9 mouse cellular contexts compared by ENCODE assay signal in the genomic region with DNA sequence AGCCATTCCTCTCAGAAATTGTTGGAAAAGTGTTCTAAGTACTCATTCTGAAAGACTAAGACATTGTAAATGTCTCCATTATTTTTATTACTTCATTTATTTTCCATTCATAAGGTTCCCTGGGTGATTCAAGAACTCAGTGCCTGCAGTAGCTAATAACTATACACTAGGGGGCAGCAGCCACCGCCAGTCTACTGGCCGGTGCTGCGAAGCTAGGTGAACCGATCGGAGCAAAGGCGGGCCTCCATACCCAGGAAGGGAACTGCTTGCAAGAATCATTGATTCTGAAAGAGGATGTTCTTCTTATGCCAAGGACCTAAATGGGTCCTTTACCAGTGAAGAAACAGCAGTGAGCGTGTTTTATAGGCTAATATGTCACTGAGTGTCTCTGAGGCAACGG. TPM values are rescaled to one million over a fixed set of nuclear protein-coding genes. Genes with fewer than 3 reads are reported as not detected.
DNase-seq lines count a peak whose midpoint lies in the region; ATAC-seq and TF ChIP-seq lines count a peak whose summit lies in the region.
"Had no signal": no experiment of that assay in that cellular context is flagged by ENCODE, and none has a peak within 500 bp of the region (broad histone marks: within the 10 kb centered on the region; RNA-seq: fewer than 3 reads in every experiment).

No protein-coding gene starts in this region.

- no peak for TF ChIP-seq POLR2A in MEL (IDR thresholded peaks at IDR 0.05; ENCODE audit: control insufficient read depth in 1 of 2, insufficient read depth in 1 of 2, low read depth in 1 of 2, low read length in 2 of 2, poor library complexity in 1 of 2)

- TF ChIP-seq CTCF in MEL (IDR thresholded peaks at IDR 0.05 in 2 of 3, conservative IDR thresholded peaks at IDR 0.05 in 1 of 3; ENCODE audit: control insufficient read depth in 1 of 3, insufficient read depth in 1 of 3, low read depth in 2 of 3, low read length in 3 of 3, poor library complexity in 1 of 3, severe bottlenecking in 1 of 3): peak; percentile 74 to 90 (median 87)
- TF ChIP-seq CTCF in layer of hippocampus, adult 2 months (conservative IDR thresholded peaks at IDR 0.05): peak; percentile 99

- H3K9ac ChIP-seq in MEL (ENCODE audit: control insufficient read depth, low read depth, low read length, poor library complexity, severe bottlenecking): no peak overlapping the region; the same call in 1 of the 2 replicates
- no peak overlapping the region for H3K9ac ChIP-seq in forebrain, embryonic 14.5 days (ENCODE audit: low read length)
- H3K9ac ChIP-seq: liver, embryonic 15.5 days had no signal

- H3K4me3 ChIP-seq in MEL (ENCODE audit: control insufficient read depth in 1 of 2, insufficient read depth in 1 of 2, low read depth in 2 of 2, low read length in 2 of 2): peak overlapping the region; percentile 20 to 31; a peak in 3 of 4 replicates
- no peak overlapping the region for H3K4me3 ChIP-seq in forebrain, embryonic 14.5 days (ENCODE audit: low read depth, low read length)
- H3K4me3 ChIP-seq in layer of hippocampus, adult 2 months: peak overlapping the region; percentile 35; the same call in 1 of the 2 replicates
- H3K4me3 ChIP-seq: liver, embryonic 15.5 days had no signal

- H3K9me3 ChIP-seq in MEL (replicated peaks; ENCODE audit: insufficient read depth, low read length): no peaks in the 10 kb centered on the region
- H3K9me3 ChIP-seq in forebrain, embryonic 14.5 days (replicated peaks; ENCODE audit: control insufficient read depth, low read length): no peaks in the 10 kb centered on the region
- H3K9me3 ChIP-seq: liver, embryonic 15.5 days had no signal

- no peak overlapping the region for H3K27ac ChIP-seq in MEL (ENCODE audit: control insufficient read depth, low read depth, low read length)
- H3K27ac ChIP-seq in forebrain, embryonic 14.5 days (ENCODE audit: low read depth, low read length): no peak overlapping the region
- H3K27ac ChIP-seq in layer of hippocampus, adult 2 months: peak overlapping the region; percentile 19; the same call in 1 of the 2 replicates
- H3K27ac ChIP-seq: liver, embryonic 15.5 days had no signal

- H3K4me2 ChIP-seq in forebrain, embryonic 14.5 days (ENCODE audit: low read length): no peak overlapping the region; the same call in 1 of the 2 replicates
- H3K4me2 ChIP-seq: liver, embryonic 15.5 days had no signal

- no peaks in the 10 kb centered on the region for H3K27me3 ChIP-seq in MEL (ENCODE audit: control insufficient read depth in 1 of 2, insufficient read depth in 2 of 2, low read length in 2 of 2)
- H3K27me3 ChIP-seq in forebrain, embryonic 14.5 days (replicated peaks; ENCODE audit: control insufficient read depth, insufficient read depth, low read length): no peaks in the 10 kb centered on the region
- H3K27me3 ChIP-seq: liver, embryonic 15.5 days had no signal

- no peaks in the 10 kb centered on the region for H3K79me2 ChIP-seq in MEL (ENCODE audit: control insufficient read depth, insufficient read depth, low read length, poor library complexity)

- peaks cover 0 to 4% of the 10 kb centered on the region in 2 experiments; a peak in 2 of 4 replicates for H3K36me3 ChIP-seq in MEL (ENCODE audit: control insufficient read depth in 1 of 2, insufficient read depth in 2 of 2, low read length in 2 of 2)
- no peaks in the 10 kb centered on the region for H3K36me3 ChIP-seq in forebrain, embryonic 14.5 days (ENCODE audit: control insufficient read depth, insufficient read depth, low read length)
- H3K36me3 ChIP-seq: liver, embryonic 15.5 days had no signal

- ATAC-seq in forebrain, embryonic 14.5 days: peak; percentile 78

- DNase-seq in MEL (ENCODE audit: low read depth, low spot score): peak; percentile 84
- peak; percentile 23 for DNase-seq in c-Kit-positive CD71-positive TER-119-negative erythroid progenitor cells, embryonic 14.5 days (ENCODE audit: low read depth)
- DNase-seq in forebrain, embryonic 14.5 days (ENCODE audit: low spot score): peak; percentile 88
- peak; percentile 43 for DNase-seq in heart, postnatal 25 days (ENCODE audit: low spot score)
- DNase-seq in layer of hippocampus, adult 2 months (ENCODE audit: low spot score in 2 of 2): peak; percentile 74
- DNase-seq in lung, postnatal 14 days: peak; percentile 78
- DNase-seq in retina, postnatal 7 days (ENCODE audit: low read depth, low spot score): peak; percentile 47
- DNase-seq in urinary bladder, postnatal 14 days (ENCODE audit: low spot score): peak; percentile 75

- intact Hi-C loops in heart, postnatal 25 days (cut with DNase I): loop anchor here (1.0 to 5.0 kb wide), 2 partner anchors 342 to 441 kb away; no protein-coding TSS in a partner anchor

- TF ChIP-seq RAD21 in MEL (IDR thresholded peaks at IDR 0.05; ENCODE audit: low read depth, low read length): peak; percentile 95

- no peak for TF ChIP-seq EP300 in MEL (IDR thresholded peaks at IDR 0.05; ENCODE audit: low read depth in 1 of 2, low read length in 2 of 2)

- peaks cover 2 to 6% of the 10 kb centered on the region in 2 experiments; a peak in 2 of 4 replicates for H3K4me1 ChIP-seq in MEL (ENCODE audit: control insufficient read depth in 1 of 2, insufficient read depth in 2 of 2, low read length in 2 of 2)
- no peaks in the 10 kb centered on the region for H3K4me1 ChIP-seq in forebrain, embryonic 14.5 days (ENCODE audit: control insufficient read depth, insufficient read depth, low read length)
- H3K4me1 ChIP-seq: liver, embryonic 15.5 days had no signal

- 15% methylated on average over 8 of the region's 8 CpGs for whole genome bisulfite sequencing in forebrain, embryonic 14.5 days

TF ChIP-seq in MEL, 35 proteins besides CTCF, POLR2A, EP300 and RAD21:
- TF ChIP-seq MYB (IDR thresholded peaks at IDR 0.05; ENCODE audit: low read depth, low read length) (no peak), SMC3 (IDR thresholded peaks at IDR 0.05; ENCODE audit: low read depth, low read length) (peak; percentile 96), MAFK (IDR thresholded peaks at IDR 0.05; ENCODE audit: borderline replicate concordance, low read depth, low read length) (no peak), ZC3H11A (IDR thresholded peaks at IDR 0.05; ENCODE audit: low read depth, low read length) (peak; percentile 95), POLR2AphosphoS5 (IDR thresholded peaks at IDR 0.05; ENCODE audit: borderline replicate concordance, low read depth, low read length) (no peak), HCFC1 (IDR thresholded peaks at IDR 0.05; ENCODE audit: low read depth, low read length) (no peak), TAL1 (IDR thresholded peaks at IDR 0.05; ENCODE audit: low read length) (no peak), KAT2A (conservative IDR thresholded peaks at IDR 0.05; ENCODE audit: low read depth, low read length) (no peak), NELFE (IDR thresholded peaks at IDR 0.05; ENCODE audit: low read depth, low read length) (no peak)

RNA-seq across cellular contexts. Expression of gene Bhlhe41, which starts 35.2 kb away (rescaled TPM):
- not detected in 2 replicates for total RNA-seq in MEL (2012; rRNA removed)
- polyA plus RNA-seq in MEL (2012; ENCODE audit: insufficient read depth in 1 of 2, insufficient read length in 2 of 2, low read depth in 1 of 2, low replicate concordance in 2 of 2, missing spikeins in 1 of 2): not detected
- 1.7 and 2.5 TPM in 2 replicates for polyA plus RNA-seq in forebrain, embryonic 14.5 days (2014; fragmentation: Nextera tagmentation; extraction: Ambion mirVana)
- total RNA-seq in heart, postnatal 25 days (2021): 10 to 100 TPM; 12.5 to 26.5 TPM
- total RNA-seq in layer of hippocampus, adult 2 months (2021): 10 to 100 TPM; 45.2 to 47.1 TPM

Comparison
In these comparisons a context has a peak if more than half of its experiments do, and no peak if none do; other contexts are left out.
1. DNase-seq: peak in every context shown above with its lines; median percentile 88 in forebrain, embryonic 14.5 days; 84 in MEL; 78 in lung, postnatal 14 days; 75 in urinary bladder, postnatal 14 days; 74 in layer of hippocampus, adult 2 months; 47 in retina, postnatal 7 days; 43 in heart, postnatal 25 days; 23 in c-Kit-positive CD71-positive TER-119-negative erythroid progenitor cells, embryonic 14.5 days.
2. RNA of gene Bhlhe41, which starts 35.2 kb away (total RNA-seq): 45.2 to 47.1 TPM in layer of hippocampus, adult 2 months and 12.5 to 26.5 TPM in heart, postnatal 25 days; not detected in MEL; every median in the first group is over 10 times any median in the second.